Mouse (Mus musculus) kidney, postnatal 0 days (tissue): ENCODE measurements around the gene Mx1. TPM values are rescaled to one million over a fixed set of nuclear protein-coding genes. Genes with fewer than 3 reads are reported as not detected.

ENCODE experiments used
- ATAC-seq: fragments of 200-750 bp; cut with Nextera tagmentation; replicated peaks from 2 replicates; pipeline ENCODE4 v1.8.0; 2017; ENCODE audit warnings: low read depth, moderate number of reproducible peaks, moderate TSS enrichment, moderate library complexity; ENCODE audit not compliant: low FRiP score
- DNase-seq: peaks from one replicate; pipeline ENCODE4 v3.0.0-alpha.2; 2016; ENCODE audit warnings: low spot score
- H3K27ac ChIP-seq: fragments of 300-500 bp; sonication (generic); 2 replicates; pipeline ENCODE4 v1.5.1; 2014; ENCODE audit warnings: mild to moderate bottlenecking
- H3K27me3 ChIP-seq: fragments of 300-500 bp; sonication (generic); 2 replicates; pipeline ENCODE4 v1.6.1; 2014; ENCODE audit warnings: low read length, mixed read lengths; ENCODE audit not compliant: insufficient read depth
- H3K36me3 ChIP-seq: fragments of 300-500 bp; sonication (generic); 2 replicates; pipeline ENCODE4 v1.6.1; 2014; ENCODE audit warnings: low read length, mixed read lengths; ENCODE audit not compliant: insufficient read depth
- H3K4me1 ChIP-seq: fragments of 300-500 bp; sonication (generic); replicated peaks from 2 replicates; pipeline ENCODE4 v1.6.1; 2014; ENCODE audit warnings: antibody characterized with exemption, low read length, mixed read lengths; ENCODE audit not compliant: insufficient read depth
- H3K4me2 ChIP-seq: fragments of 300-500 bp; sonication (generic); 2 replicates; pipeline ENCODE4 v1.6.1; 2014; ENCODE audit warnings: mild to moderate bottlenecking, low read length, moderate library complexity, mixed read lengths
- H3K4me3 ChIP-seq: fragments of 300-500 bp; sonication (generic); replicated peaks from 2 replicates; pipeline ENCODE4 v1.5.1; 2014; ENCODE audit warnings: low read depth, low read length
- H3K9ac ChIP-seq: fragments of 300-500 bp; sonication (generic); 2 replicates; pipeline ENCODE4 v1.6.1; 2014; ENCODE audit warnings: low read depth, low read length
- H3K9me3 ChIP-seq: fragments of 300-500 bp; sonication (generic); replicated peaks from 2 replicates; pipeline ENCODE4 v1.6.1; 2016; ENCODE audit warnings: low read length, inconsistent platforms, mixed read lengths
- CTCF ChIP-seq: IDR thresholded peaks from 2 replicates; pipeline ENCODE4 v1.5.1; 2016; ENCODE audit warnings: antibody characterized with exemption, low read depth, mild to moderate bottlenecking, moderate library complexity
- WGBS: fragments of 180-500 bp; shearing (Covaris S2); extraction: QIAGEN DNeasy Blood & Tissue Kit; methylation state at CpG from one replicate; pipeline ENCODE4 v1.1.7; 2014; 5-methylcytosine and 5-hydroxymethylcytosine counted together
- polyA plus RNA-seq: library from polyadenylated mRNA; unstranded; fragments of >200 nt; fragmentation: Nextera tagmentation; extraction: Ambion mirVana; gene quantifications from 2 replicates; pipeline ENCODE4 v1.2.1, GENCODE M21; 2015

Mx1 gene
- polyA plus RNA-seq, 1 experiment from 2014 or later, result 0.11 TPM

GRCm38 (mm10) chr16:97500901-97501300, 38.2 kb upstream of the Mx1 start:
- Histone ChIP-seq H3K4me3 (no peak overlapping the region), H3K9ac (no peak overlapping the region), H3K4me1 (no peaks in the 10 kb centered on the region), H3K27ac (no peak overlapping the region), H3K9me3 (no peaks in the 10 kb centered on the region), H3K4me2 (no peak overlapping the region), H3K27me3 (no peaks in the 10 kb centered on the region), H3K36me3 (no peaks in the 10 kb centered on the region)
- 84% methylated on average over 7 of the region's 7 CpGs for WGBS
- DNase-seq (no peak), ATAC-seq (no peak)
- TF ChIP-seq CTCF, result no peak

- ATAC-seq (no peak), DNase-seq (no peak)
- WGBS, result 91% methylated on average over 7 of the region's 7 CpGs
- no peak for TF ChIP-seq CTCF
- H3K36me3 ChIP-seq, result no peaks in the 10 kb centered on the region
- H3K9me3 ChIP-seq, result no peaks in the 10 kb centered on the region
- no peak overlapping the region for H3K4me2 ChIP-seq
- H3K27ac ChIP-seq, result no peak overlapping the region
- no peaks in the 10 kb centered on the region for H3K4me1 ChIP-seq
- H3K27me3 ChIP-seq, result no peaks in the 10 kb centered on the region
- no peak overlapping the region for H3K9ac ChIP-seq
- H3K4me3 ChIP-seq, result no peak overlapping the region
These were observed 36.7 kb upstream of the Mx1 start for GRCm38 (mm10) chr16:97499450-97499849.

- no peak overlapping the region for H3K4me2 ChIP-seq
- no peak overlapping the region for H3K9ac ChIP-seq
- H3K27ac ChIP-seq, result no peak overlapping the region
- no peaks in the 10 kb centered on the region for H3K27me3 ChIP-seq
- ATAC-seq (no peak), DNase-seq (no peak)
- TF ChIP-seq CTCF, result no peak
- no peaks in the 10 kb centered on the region for H3K4me1 ChIP-seq
- no peaks in the 10 kb centered on the region for H3K36me3 ChIP-seq
- no peaks in the 10 kb centered on the region for H3K9me3 ChIP-seq
- H3K4me3 ChIP-seq, result no peak overlapping the region
- 87% methylated on average over 3 of the region's 3 CpGs for WGBS
These were observed 35.4 kb upstream of the Mx1 start for GRCm38 (mm10) chr16:97498139-97498538.

GRCm38 (mm10) chr16:97497682-97498081, 35.0 kb upstream of the Mx1 start:
- no peak for DNase-seq
- H3K36me3 ChIP-seq, result no peaks in the 10 kb centered on the region
- H3K9me3 ChIP-seq, result no peaks in the 10 kb centered on the region
- H3K4me3 ChIP-seq, result no peak overlapping the region
- ATAC-seq, result no peak
- no peak overlapping the region for H3K9ac ChIP-seq
- H3K27ac ChIP-seq, result no peak overlapping the region
- no peak overlapping the region for H3K4me2 ChIP-seq
- H3K4me1 ChIP-seq, result no peaks in the 10 kb centered on the region
- no peak for TF ChIP-seq CTCF
- 34% methylated on average over 5 of the region's 5 CpGs for WGBS
- H3K27me3 ChIP-seq, result no peaks in the 10 kb centered on the region

GRCm38 (mm10) chr16:97496026-97496425, 33.3 kb upstream of the Mx1 start:
- H3K4me1 ChIP-seq, result no peaks in the 10 kb centered on the region
- no peak for TF ChIP-seq CTCF
- H3K4me2 ChIP-seq, result no peak overlapping the region
- no peaks in the 10 kb centered on the region for H3K27me3 ChIP-seq
- H3K9ac ChIP-seq, result no peak overlapping the region
- H3K27ac ChIP-seq, result no peak overlapping the region
- 46% methylated on average over 3 of the region's 3 CpGs for WGBS
- ATAC-seq, result no peak
- no peak overlapping the region for H3K4me3 ChIP-seq
- no peak for DNase-seq
- H3K9me3 ChIP-seq, result no peaks in the 10 kb centered on the region
- no peaks in the 10 kb centered on the region for H3K36me3 ChIP-seq

- no peak overlapping the region for H3K27ac ChIP-seq
- no peak overlapping the region for H3K9ac ChIP-seq
- DNase-seq (no peak), ATAC-seq (no peak)
- H3K36me3 ChIP-seq, result no peaks in the 10 kb centered on the region
- no peaks in the 10 kb centered on the region for H3K27me3 ChIP-seq
- H3K4me3 ChIP-seq, result no peak overlapping the region
- no peak overlapping the region for H3K4me2 ChIP-seq
- no peaks in the 10 kb centered on the region for H3K4me1 ChIP-seq
- TF ChIP-seq CTCF, result no peak
- 81% methylated on average over 1 of the region's 1 CpGs for whole genome bisulfite sequencing
- no peaks in the 10 kb centered on the region for H3K9me3 ChIP-seq
These were observed 29.7 kb upstream of the Mx1 start for GRCm38 (mm10) chr16:97492369-97492768.

GRCm38 (mm10) chr16:97478655-97479054, 15.9 kb upstream of the Mx1 start:
- Histone ChIP-seq H3K36me3 (no peaks in the 10 kb centered on the region), H3K9ac (no peak overlapping the region), H3K27me3 (no peaks in the 10 kb centered on the region), H3K4me2 (no peak overlapping the region), H3K9me3 (no peaks in the 10 kb centered on the region), H3K4me3 (no peak overlapping the region), H3K4me1 (no peaks in the 10 kb centered on the region), H3K27ac (no peak overlapping the region)
- 69% methylated on average over 2 of the region's 2 CpGs for WGBS
- ATAC-seq (no peak), DNase-seq (no peak)
- no peak for TF ChIP-seq CTCF
